Mouse (Mus musculus) cerebellum, adult 2 months (tissue): ENCODE results near the gene Baiap2l1. TPM values are rescaled to one million over a fixed set of nuclear protein-coding genes. Genes with fewer than 3 reads are reported as not detected.
"Not testable (repeated sequence)": the region's sequence is repeated elsewhere in the genome, so short reads cannot be mapped to it uniquely, and the experiment has no call there.

Experiments used
- DNase-seq, 2 experiments: peaks; one replicate each; pipeline ENCODE4 v3.0.0; 2021
- H3K27ac ChIP-seq: fragments of 200-500 bp; 2 replicates; pipeline ENCODE4 v1.5.1; 2012; ENCODE audit warnings: low read length, control low read depth, inconsistent platforms; ENCODE audit not compliant: insufficient read depth
- H3K27me3 ChIP-seq: fragments of 200-500 bp; 2 replicates; pipeline ENCODE4 v1.6.1; 2012; ENCODE audit warnings: inconsistent platforms, mild to moderate bottlenecking, low read length, moderate library complexity; ENCODE audit not compliant: control insufficient read depth, insufficient read depth
- H3K4me1 ChIP-seq: fragments of 200-500 bp; 2 replicates; pipeline ENCODE4 v1.6.1; 2011; ENCODE audit warnings: low read length; ENCODE audit not compliant: control insufficient read depth, insufficient read depth
- H3K4me3 ChIP-seq: fragments of 200-500 bp; replicated peaks from 2 replicates; pipeline ENCODE3; 2011; ENCODE audit warnings: mild to moderate bottlenecking, low read depth, low read length, control low read depth; ENCODE audit not compliant: insufficient read depth
- CTCF ChIP-seq: fragments of 200-500 bp; IDR thresholded peaks from 2 replicates; pipeline ENCODE4 v1.5.1; 2011; ENCODE audit warnings: low read depth, mild to moderate bottlenecking, control low read depth, low read length, moderate library complexity, borderline replicate concordance; ENCODE audit not compliant: insufficient read depth
- POLR2A ChIP-seq: fragments of 200-500 bp; IDR thresholded peaks from 2 replicates; pipeline ENCODE4 v1.6.1; 2011; ENCODE audit warnings: low read length, control low read depth, borderline replicate concordance; ENCODE audit not compliant: insufficient read depth
- WGBS: fragments of 180-500 bp; shearing (Covaris S2); methylation state at CpG from one replicate; pipeline ENCODE4 v1.1.7; 2018; 5-methylcytosine and 5-hydroxymethylcytosine counted together
- polyA plus RNA-seq: library from polyadenylated mRNA; depleted of rRNA; stranded (reverse); fragments of >200 nt; gene quantifications from 2 replicates; pipeline ENCODE4 v1.2.3, GENCODE M21; 2012

Baiap2l1 gene
- polyA plus RNA-seq, 1 experiment, result 0.34 TPM

DNA sequence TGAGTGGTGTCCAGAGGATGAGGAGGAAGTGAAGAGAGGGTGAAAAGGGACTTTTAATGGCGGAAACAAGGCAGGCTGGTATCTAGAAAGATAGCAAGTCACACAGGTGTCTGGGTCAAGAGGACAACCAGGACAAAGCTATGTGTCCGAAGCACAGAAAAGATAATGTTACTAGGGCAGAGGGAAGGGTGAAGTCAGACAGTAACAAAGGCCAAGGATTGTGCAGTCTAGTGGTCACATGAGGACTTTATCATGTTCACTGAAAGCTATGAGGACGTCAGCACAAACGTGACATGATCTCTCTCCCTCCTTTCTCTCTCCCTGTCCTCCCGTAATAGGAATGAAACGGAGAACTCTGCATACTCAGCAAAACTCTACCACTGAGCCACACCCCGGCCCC lies 22.8 kb upstream of the Baiap2l1 start:
- no peak for TF ChIP-seq CTCF
- TF ChIP-seq POLR2A, result no peak
- Histone ChIP-seq H3K4me1 (no peaks in the 10 kb centered on the region), H3K27ac (no peak overlapping the region), H3K4me3 (no peak overlapping the region), H3K27me3 (no peaks in the 10 kb centered on the region)
- DNase-seq, result no peak
- WGBS, result 81% methylated on average over 7 of the region's 7 CpGs

GRCm38 (mm10) chr5:144379431-144379830 lies 21.5 kb upstream of the Baiap2l1 start:
- Histone ChIP-seq H3K4me1 (no peaks in the 10 kb centered on the region), H3K27me3 (no peaks in the 10 kb centered on the region), H3K27ac (no peak overlapping the region), H3K4me3 (no peak overlapping the region)
- DNase-seq, result no peak
- WGBS, result 91% methylated on average over 4 of the region's 4 CpGs
- no peak for TF ChIP-seq CTCF
- TF ChIP-seq POLR2A, result no peak

GRCm38 (mm10) chr5:144372885-144373284 lies 15.0 kb upstream of the Baiap2l1 start:
- no peak for DNase-seq
- no peak for TF ChIP-seq CTCF
- TF ChIP-seq POLR2A, result no peak
- no peaks in the 10 kb centered on the region for H3K27me3 ChIP-seq
- no peak overlapping the region for H3K4me3 ChIP-seq
- H3K27ac ChIP-seq, result no peak overlapping the region
- WGBS, result 78% methylated on average over 2 of the region's 2 CpGs
- no peaks in the 10 kb centered on the region for H3K4me1 ChIP-seq

DNA sequence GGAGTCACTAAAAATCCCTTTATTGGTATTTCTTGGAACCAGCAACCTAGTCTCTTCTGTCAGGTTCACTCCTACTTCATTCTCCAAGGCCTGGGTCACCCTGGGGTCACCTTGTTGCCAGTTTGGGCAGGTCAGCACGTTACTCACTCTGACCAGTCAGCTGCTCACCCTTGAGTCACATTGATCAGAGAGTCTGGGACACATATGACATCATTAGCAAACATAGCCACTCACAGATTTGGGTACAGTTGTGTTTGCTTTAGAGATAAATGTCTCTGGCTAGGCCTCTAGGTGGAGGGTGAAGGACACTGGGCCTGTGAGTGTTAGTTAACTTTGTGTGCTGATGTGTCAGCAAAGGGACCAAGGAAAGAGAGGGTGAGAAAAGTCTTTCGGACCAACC lies 14.3 kb upstream of the Baiap2l1 start:
- WGBS, result 83% methylated on average over 2 of the region's 2 CpGs
- no peak for DNase-seq
- H3K4me1 ChIP-seq, result no peaks in the 10 kb centered on the region

DNA sequence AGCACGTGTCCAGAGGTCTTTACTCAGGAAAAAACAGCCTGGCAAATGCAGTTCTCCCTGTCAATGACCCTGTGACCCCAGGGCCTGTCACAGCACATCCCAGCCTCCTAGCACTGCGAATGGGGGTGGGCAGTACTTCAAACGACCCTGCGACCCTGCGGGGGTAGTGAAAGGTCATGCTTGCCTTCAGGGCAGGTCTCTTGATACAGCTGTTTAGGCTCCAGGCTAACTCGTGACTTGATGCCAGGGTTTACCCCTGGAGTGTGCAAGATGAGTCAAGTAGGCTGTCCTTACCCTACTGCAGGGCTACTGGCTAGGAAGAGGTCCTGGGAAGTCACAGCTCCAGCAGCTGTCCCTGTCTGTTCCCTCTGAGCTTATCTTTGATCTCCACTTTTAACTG lies 13.1 kb upstream of the Baiap2l1 start:
- TF ChIP-seq POLR2A (no peak), CTCF (no peak)
- WGBS, result 15% methylated on average over 6 of the region's 6 CpGs

More for the DNA sequence above, 14.3 kb upstream of the Baiap2l1 start:
- TF ChIP-seq CTCF, result no peak
- no peak for TF ChIP-seq POLR2A
- H3K27ac ChIP-seq, result no peak overlapping the region
- H3K4me3 ChIP-seq, result no peak overlapping the region
- no peaks in the 10 kb centered on the region for H3K27me3 ChIP-seq

GRCm38 (mm10) chr5:144368661-144369205 lies 10.8 kb upstream of the Baiap2l1 start:
- no peak for TF ChIP-seq CTCF
- no peak for TF ChIP-seq POLR2A
- no peak for DNase-seq
- Histone ChIP-seq H3K4me1 (no peaks in the 10 kb centered on the region), H3K27ac (no peak overlapping the region), H3K27me3 (no peaks in the 10 kb centered on the region), H3K4me3 (no peak overlapping the region)
- 52% methylated on average over 9 of the region's 9 CpGs for WGBS

More for the DNA sequence above, 13.1 kb upstream of the Baiap2l1 start:
- Histone ChIP-seq H3K27ac (no peak overlapping the region), H3K4me3 (no peak overlapping the region), H3K27me3 (no peaks in the 10 kb centered on the region), H3K4me1 (no peaks in the 10 kb centered on the region)
- DNase-seq, result no peak

DNA sequence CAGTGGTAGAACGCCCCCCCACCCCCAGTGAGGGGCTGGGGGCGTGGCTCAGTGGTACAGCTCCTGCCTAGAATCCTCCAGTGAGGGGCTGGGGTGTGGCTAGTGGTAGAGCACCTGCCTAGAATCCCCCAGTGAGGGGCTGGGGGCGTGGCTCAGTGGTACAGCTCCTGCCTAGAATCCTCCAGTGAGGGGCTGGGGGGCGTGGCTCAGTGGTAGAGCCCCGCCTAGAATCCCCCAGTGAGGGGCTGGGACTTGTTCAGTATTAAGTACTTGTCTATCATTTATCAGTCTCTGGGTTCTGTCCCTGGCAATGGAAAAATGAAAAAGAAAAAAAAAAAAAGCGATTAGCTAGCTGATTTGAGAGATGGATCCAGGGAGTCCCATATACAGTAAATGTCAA lies 8.6 kb upstream of the Baiap2l1 start:
- DNase-seq, result not testable (repeated sequence)
- WGBS, result 77% methylated on average over 6 of the region's 6 CpGs

DNA sequence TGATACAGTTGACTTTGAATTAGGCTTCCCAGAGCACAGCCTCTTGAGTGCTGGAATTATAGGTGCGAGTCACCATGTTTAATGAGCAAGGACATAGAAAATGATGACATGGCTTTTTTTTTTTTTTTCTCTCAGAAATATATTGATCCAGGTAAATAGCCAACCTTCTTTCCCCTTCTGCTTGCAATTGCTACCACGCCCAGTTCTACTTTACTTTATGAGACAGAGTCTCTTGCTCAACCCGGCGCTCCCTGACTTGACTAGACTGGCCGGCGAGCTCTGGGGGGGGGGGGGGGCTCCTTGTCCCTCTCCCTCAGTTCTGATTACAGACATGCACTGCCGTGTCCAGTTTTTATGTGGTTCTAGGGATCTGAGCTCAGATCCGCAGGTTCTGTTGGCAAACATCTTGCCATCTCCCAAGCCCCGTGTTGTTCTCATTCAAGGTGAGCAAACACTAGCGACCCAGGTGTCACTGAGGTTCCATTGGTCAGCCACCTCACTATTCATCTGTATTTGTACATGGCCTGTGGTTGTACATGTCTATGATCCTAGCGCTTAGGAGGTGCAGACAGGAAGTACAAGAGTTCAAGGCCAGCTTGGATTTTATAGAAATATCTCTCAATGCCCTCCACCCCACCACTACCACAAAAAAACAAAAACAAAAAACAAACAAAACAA lies 6.9 kb upstream of the Baiap2l1 start:
- Histone ChIP-seq H3K4me3 (no peak overlapping the region), H3K4me1 (no peaks in the 10 kb centered on the region), H3K27me3 (no peaks in the 10 kb centered on the region), H3K27ac (no peak overlapping the region)
- no peak for DNase-seq
- no peak for TF ChIP-seq POLR2A
- no peak for TF ChIP-seq CTCF
- WGBS, result 93% methylated on average over 11 of the region's 11 CpGs

More for the DNA sequence above, 8.6 kb upstream of the Baiap2l1 start:
- H3K4me1 ChIP-seq, H3K27ac ChIP-seq, H3K27me3 ChIP-seq, H3K4me3 ChIP-seq: not testable (repeated sequence)
